Mouse (Mus musculus): ENCODE measurements around the gene Mvp. TPM values are rescaled to one million over a fixed set of nuclear protein-coding genes. Genes with fewer than 3 reads are reported as not detected.

Mvp gene
- polyA plus RNA-seq, 1 experiment from 2014 or later = 12.0 TPM

DNA sequence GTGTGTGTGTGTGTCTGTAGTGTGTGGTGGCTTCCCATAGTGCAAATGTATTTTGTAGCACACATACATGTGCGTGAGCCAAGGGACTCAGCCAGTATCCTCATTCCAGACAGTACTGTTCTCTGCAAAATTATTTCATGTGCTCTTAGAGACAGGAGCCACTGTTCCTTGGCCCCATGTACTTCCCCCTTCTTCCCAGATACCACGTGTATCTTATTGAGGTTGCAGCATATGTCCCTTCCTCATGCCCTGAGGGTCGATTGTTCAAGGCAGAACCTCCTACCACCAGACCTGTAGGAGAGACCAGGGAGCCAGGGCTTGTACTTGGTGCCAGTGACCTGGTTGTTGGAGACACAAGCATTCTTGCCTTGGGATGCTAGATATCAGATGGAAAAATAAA is 59.3 kb downstream of the Mvp start:
- 48% methylated on average over 3 of the region's 3 CpGs for WGBS
- Histone ChIP-seq H3K27me3 (ENCODE audit: control insufficient read depth, insufficient read depth, low read length) (peaks cover 33% of the 10 kb centered on the region), H3K27ac (replicated peaks in 1 of 2; ENCODE audit: control insufficient read depth in 1 of 2, insufficient read depth in 1 of 2, low read depth in 2 of 2, low read length in 2 of 2) (no peak overlapping the region), H3K9ac (ENCODE audit: low read length) (no peak overlapping the region), H3K4me3 (ENCODE audit: control insufficient read depth in 1 of 2, insufficient read depth in 1 of 2, low read depth in 1 of 2, low read length in 2 of 2) (no peak overlapping the region), H3K4me1 (ENCODE audit: control insufficient read depth in 2 of 2, insufficient read depth in 2 of 2, low read length in 2 of 2) (peaks cover 0 to 2% of the 10 kb centered on the region in 2 experiments; a peak in 2 of 4 replicates), H3K9me3 (ENCODE audit: control insufficient read depth, low read length) (no peaks in the 10 kb centered on the region), H3K4me2 (ENCODE audit: low read length) (no peak overlapping the region), H3K36me3 (ENCODE audit: control insufficient read depth, insufficient read depth, low read length) (no peaks in the 10 kb centered on the region)
- ATAC-seq (ENCODE audit: insufficient number of reproducible peaks, insufficient read depth, low FRiP score, low read depth) = no peak

DNA sequence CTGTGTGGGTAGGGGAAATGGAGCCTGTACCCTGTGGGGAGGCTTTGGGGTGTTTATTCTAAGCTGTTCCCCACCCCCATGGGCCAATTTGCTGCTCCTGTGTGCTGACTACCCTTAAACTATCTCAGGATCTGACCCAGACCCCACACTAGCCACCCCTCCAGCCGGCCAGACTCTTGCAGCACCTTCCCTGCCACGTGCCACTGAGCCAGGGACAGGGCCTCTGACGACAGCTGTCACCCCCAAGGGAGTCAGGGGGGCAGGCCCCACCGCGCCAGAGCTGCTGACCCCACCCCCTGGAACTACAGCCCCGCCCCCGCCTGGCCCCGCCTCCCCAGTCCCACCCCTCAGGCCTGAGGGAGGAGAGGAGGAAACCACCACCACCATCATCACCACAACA is 61.8 kb downstream of the Mvp start:
- H3K27ac ChIP-seq (replicated peaks in 1 of 2; ENCODE audit: control insufficient read depth in 1 of 2, insufficient read depth in 1 of 2, low read depth in 2 of 2, low read length in 2 of 2) = no peak overlapping the region
- peaks cover 4 to 9% of the 10 kb centered on the region in 2 experiments; a peak in 2 of 4 replicates for H3K4me1 ChIP-seq (ENCODE audit: control insufficient read depth in 2 of 2, insufficient read depth in 2 of 2, low read length in 2 of 2)
- no peak overlapping the region for H3K4me2 ChIP-seq (ENCODE audit: low read length)
- no peak overlapping the region for H3K9ac ChIP-seq (ENCODE audit: low read length)
- H3K9me3 ChIP-seq (ENCODE audit: control insufficient read depth, low read length) = no peaks in the 10 kb centered on the region
- peaks cover 35% of the 10 kb centered on the region for H3K27me3 ChIP-seq (ENCODE audit: control insufficient read depth, insufficient read depth, low read length)
- H3K36me3 ChIP-seq (ENCODE audit: control insufficient read depth, insufficient read depth, low read length) = no peaks in the 10 kb centered on the region
- no peak for ATAC-seq (ENCODE audit: insufficient number of reproducible peaks, insufficient read depth, low FRiP score, low read depth)
- WGBS = 1% methylated on average over 8 of the region's 8 CpGs
- no peak overlapping the region for H3K4me3 ChIP-seq (ENCODE audit: control insufficient read depth in 1 of 2, insufficient read depth in 1 of 2, low read depth in 1 of 2, low read length in 2 of 2)

DNA sequence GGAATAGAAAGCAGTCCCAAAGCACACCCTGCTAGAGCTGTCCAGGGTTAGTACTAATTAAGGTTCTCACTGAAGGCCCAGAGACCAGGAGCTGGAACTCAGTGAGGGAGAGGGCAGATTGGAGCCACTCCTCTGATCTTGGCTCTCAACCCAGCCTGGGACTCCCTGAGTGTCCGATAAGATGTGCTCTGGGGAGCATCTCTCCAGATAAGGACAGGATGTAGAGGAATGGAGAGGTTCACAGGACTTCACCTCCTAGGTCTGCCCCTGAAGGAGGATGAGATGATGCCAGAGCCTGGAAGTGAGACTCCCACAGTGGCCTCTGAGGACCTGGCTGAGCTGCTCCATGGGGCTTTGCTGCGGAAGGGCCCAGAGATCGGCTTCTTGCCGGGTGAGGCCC is 62.7 kb downstream of the Mvp start:
- Histone ChIP-seq H3K4me1 (ENCODE audit: control insufficient read depth in 2 of 2, insufficient read depth in 2 of 2, low read length in 2 of 2) (peaks cover 4 to 9% of the 10 kb centered on the region in 2 experiments; a peak in 2 of 4 replicates), H3K4me2 (ENCODE audit: low read length) (no peak overlapping the region), H3K36me3 (ENCODE audit: control insufficient read depth, insufficient read depth, low read length) (no peaks in the 10 kb centered on the region), H3K4me3 (ENCODE audit: control insufficient read depth in 1 of 2, insufficient read depth in 1 of 2, low read depth in 1 of 2, low read length in 2 of 2) (no peak overlapping the region), H3K27me3 (ENCODE audit: control insufficient read depth, insufficient read depth, low read length) (peaks cover 35% of the 10 kb centered on the region), H3K9ac (ENCODE audit: low read length) (no peak overlapping the region), H3K27ac (replicated peaks in 1 of 2; ENCODE audit: control insufficient read depth in 1 of 2, insufficient read depth in 1 of 2, low read depth in 2 of 2, low read length in 2 of 2) (no peak overlapping the region), H3K9me3 (ENCODE audit: control insufficient read depth, low read length) (no peaks in the 10 kb centered on the region)
- WGBS = 14% methylated on average over 4 of the region's 4 CpGs
- ATAC-seq (ENCODE audit: insufficient number of reproducible peaks, insufficient read depth, low FRiP score, low read depth) = no peak

DNA sequence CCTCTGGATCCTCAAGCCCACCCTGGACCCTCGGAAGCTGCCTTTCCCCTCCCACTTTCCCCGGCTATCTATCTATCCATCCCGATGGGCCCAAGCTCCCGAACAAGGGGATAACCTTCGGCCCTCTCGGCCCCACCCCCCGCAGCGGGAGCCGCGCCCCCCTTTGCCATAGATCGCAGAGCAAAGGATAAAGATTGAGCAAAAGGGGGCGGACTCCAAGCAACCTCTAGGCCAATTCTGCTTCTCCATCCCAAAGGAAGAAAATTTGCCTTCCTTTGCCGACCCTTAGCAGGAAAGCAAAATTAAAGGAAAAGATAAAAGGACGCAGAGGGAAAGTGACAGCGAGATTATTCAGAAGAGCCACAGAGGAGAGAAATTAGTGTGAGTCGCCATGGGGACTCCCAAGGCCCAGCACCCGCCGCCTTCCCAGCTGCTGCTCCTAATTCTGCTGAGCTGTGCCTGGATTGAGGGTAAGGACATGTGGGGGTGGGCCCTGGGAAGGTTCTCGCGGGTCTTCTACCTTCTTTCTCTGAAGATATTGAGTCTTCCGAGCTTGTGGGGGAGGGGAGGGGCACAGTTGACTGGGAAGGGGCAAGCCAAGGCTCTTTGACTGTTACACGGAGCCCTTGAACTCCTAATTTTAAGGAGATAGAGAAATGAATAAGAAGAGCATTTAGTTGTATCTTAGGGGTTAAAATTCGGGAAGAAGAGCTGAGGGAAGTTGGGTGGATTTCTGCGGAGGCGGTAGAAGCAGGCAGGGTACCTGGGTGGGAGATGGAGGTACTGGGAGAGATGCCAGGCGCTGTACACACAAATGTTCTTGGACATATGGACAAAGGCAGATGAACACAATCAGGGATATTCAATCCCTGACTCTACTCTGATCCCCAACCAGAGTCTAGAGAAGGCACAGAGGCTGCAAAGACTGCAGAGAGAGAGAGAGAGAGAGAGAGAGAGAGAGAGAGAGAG is 63.5 kb downstream of the Mvp start:
- H3K27me3 ChIP-seq (ENCODE audit: control insufficient read depth, insufficient read depth, low read length) = peaks cover 35% of the 10 kb centered on the region
- 6% methylated on average over 26 of the region's 26 CpGs for WGBS
- peak overlapping the region; percentile 95; the same call in 1 of the 2 replicates for H3K4me2 ChIP-seq (ENCODE audit: low read length)
- no peak overlapping the region for H3K4me3 ChIP-seq (ENCODE audit: control insufficient read depth in 1 of 2, insufficient read depth in 1 of 2, low read depth in 1 of 2, low read length in 2 of 2)
- no peak overlapping the region for H3K27ac ChIP-seq (replicated peaks in 1 of 2; ENCODE audit: control insufficient read depth in 1 of 2, insufficient read depth in 1 of 2, low read depth in 2 of 2, low read length in 2 of 2)
- peaks cover 4 to 9% of the 10 kb centered on the region in 2 experiments; a peak in 2 of 4 replicates for H3K4me1 ChIP-seq (ENCODE audit: control insufficient read depth in 2 of 2, insufficient read depth in 2 of 2, low read length in 2 of 2)
- ATAC-seq (ENCODE audit: insufficient number of reproducible peaks, insufficient read depth, low FRiP score, low read depth) = no peak
- no peaks in the 10 kb centered on the region for H3K36me3 ChIP-seq (ENCODE audit: control insufficient read depth, insufficient read depth, low read length)
- H3K9ac ChIP-seq (ENCODE audit: low read length) = no peak overlapping the region
- H3K9me3 ChIP-seq (ENCODE audit: control insufficient read depth, low read length) = no peaks in the 10 kb centered on the region

DNA sequence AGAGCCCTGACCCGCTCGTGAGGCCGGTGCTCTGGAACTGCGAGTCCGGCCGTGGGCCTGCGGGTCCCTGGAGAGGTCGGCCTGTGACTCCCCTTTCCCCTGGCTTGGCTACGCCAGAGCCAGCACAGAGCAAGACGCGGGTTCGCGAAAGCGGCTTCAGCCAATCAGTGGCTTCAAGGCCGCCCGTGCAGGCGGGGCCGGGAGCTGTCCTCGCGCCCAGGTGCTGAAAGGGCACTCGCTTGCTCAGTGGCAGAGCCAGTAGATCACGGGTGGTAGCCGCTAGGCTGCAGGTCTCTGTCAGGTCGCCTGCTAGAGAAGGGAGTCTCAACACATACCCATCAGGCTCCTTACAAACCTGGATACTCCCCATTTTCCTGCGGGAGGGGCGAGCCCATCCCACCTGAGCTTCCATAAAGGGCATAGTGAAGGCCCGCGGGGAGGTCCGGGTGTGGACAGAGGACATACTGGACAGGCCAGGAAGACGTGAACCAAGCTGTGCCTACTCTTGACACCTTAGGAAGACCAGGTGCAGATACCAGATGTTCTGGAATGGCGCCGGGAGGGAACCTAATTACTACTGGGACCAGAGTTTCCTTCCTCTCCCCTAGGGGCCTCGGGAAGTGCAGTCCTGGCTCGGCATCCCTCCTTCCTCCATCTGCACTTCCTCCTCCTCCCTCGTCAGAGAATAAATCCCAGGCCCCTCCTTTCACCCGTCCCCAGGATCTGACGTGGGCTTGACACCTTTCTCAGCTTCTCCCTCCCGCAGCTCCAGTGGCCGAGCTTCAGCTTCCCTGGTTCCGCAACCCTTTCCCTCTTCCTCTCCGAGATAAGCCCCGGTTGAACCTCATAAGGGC is 64.4 kb downstream of the Mvp start, which contains the start of gene Sez6l2:
TSS of gene Sez6l2 (plus strand) at position 771 of the 854 bp plus-strand sequence.
- WGBS = under 1% methylated on average over 42 of the region's 42 CpGs
- ATAC-seq (ENCODE audit: insufficient number of reproducible peaks, insufficient read depth, low FRiP score, low read depth) = peak; percentile 83
- H3K36me3 ChIP-seq (ENCODE audit: control insufficient read depth, insufficient read depth, low read length) = 0 out of 2 replicates have a peak, but pooled peaks cover 4% of the 10 kb centered on the region
- peaks cover 35% of the 10 kb centered on the region for H3K27me3 ChIP-seq (ENCODE audit: control insufficient read depth, insufficient read depth, low read length)
- no peak within 1 kb of the TSS for H3K27ac ChIP-seq (replicated peaks in 1 of 2; ENCODE audit: control insufficient read depth in 1 of 2, insufficient read depth in 1 of 2, low read depth in 2 of 2, low read length in 2 of 2)
- H3K4me3 ChIP-seq (ENCODE audit: control insufficient read depth in 1 of 2, insufficient read depth in 1 of 2, low read depth in 1 of 2, low read length in 2 of 2) = peak within 1 kb of the TSS; percentile 39 to 46
- H3K4me1 ChIP-seq (ENCODE audit: control insufficient read depth in 2 of 2, insufficient read depth in 2 of 2, low read length in 2 of 2) = peaks cover 4 to 9% of the 10 kb centered on the region in 2 experiments; a peak in 2 of 4 replicates
- peak within 1 kb of the TSS; percentile 95 for H3K4me2 ChIP-seq (ENCODE audit: low read length)
- peak within 1 kb of the TSS; percentile 39; the same call in 1 of the 2 replicates for H3K9ac ChIP-seq (ENCODE audit: low read length)
- no peaks in the 10 kb centered on the region for H3K9me3 ChIP-seq (ENCODE audit: control insufficient read depth, low read length)

DNA sequence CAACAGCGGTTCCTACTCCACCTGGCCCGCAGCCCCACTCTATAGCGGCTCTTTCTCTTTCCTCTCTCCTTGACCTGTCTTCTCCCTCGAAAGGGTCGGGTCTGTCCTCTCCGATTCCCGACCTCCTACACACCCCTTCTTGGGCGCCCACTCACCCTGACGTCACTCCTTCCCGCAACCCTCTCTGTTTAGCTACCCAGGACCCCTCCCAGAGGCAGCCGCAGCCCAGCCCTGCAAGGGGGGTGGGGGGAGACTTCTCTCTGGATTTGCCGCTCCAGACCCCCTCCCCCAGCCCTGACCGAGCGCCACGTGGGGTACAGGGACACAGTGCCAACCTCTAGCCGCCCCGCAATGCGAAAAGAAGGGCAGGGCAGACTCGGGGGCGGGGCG is 65.0 kb downstream of the Mvp start, which contains the start of gene Asphd1:
TSS of gene Asphd1 (minus strand) at position 180 of the 390 bp plus-strand sequence.
- Histone ChIP-seq H3K9me3 (ENCODE audit: control insufficient read depth, low read length) (no peaks in the 10 kb centered on the region), H3K27me3 (ENCODE audit: control insufficient read depth, insufficient read depth, low read length) (peaks cover 35% of the 10 kb centered on the region), H3K9ac (ENCODE audit: low read length) (peak within 1 kb of the TSS; percentile 39; the same call in 1 of the 2 replicates), H3K27ac (replicated peaks in 1 of 2; ENCODE audit: control insufficient read depth in 1 of 2, insufficient read depth in 1 of 2, low read depth in 2 of 2, low read length in 2 of 2) (no peak within 1 kb of the TSS), H3K4me1 (ENCODE audit: control insufficient read depth in 2 of 2, insufficient read depth in 2 of 2, low read length in 2 of 2) (peaks cover 4 to 9% of the 10 kb centered on the region in 2 experiments; a peak in 2 of 4 replicates), H3K4me2 (ENCODE audit: low read length) (peak within 1 kb of the TSS; percentile 95), H3K36me3 (ENCODE audit: control insufficient read depth, insufficient read depth, low read length) (peaks cover 11% of the 10 kb centered on the region; the same call in 1 of the 2 replicates), H3K4me3 (ENCODE audit: control insufficient read depth in 1 of 2, insufficient read depth in 1 of 2, low read depth in 1 of 2, low read length in 2 of 2) (peak within 1 kb of the TSS; percentile 39 to 46)
- WGBS = 1% methylated on average over 21 of the region's 21 CpGs
- ATAC-seq (ENCODE audit: insufficient number of reproducible peaks, insufficient read depth, low FRiP score, low read depth) = no peak; the same call in none of the 2 replicates

DNA sequence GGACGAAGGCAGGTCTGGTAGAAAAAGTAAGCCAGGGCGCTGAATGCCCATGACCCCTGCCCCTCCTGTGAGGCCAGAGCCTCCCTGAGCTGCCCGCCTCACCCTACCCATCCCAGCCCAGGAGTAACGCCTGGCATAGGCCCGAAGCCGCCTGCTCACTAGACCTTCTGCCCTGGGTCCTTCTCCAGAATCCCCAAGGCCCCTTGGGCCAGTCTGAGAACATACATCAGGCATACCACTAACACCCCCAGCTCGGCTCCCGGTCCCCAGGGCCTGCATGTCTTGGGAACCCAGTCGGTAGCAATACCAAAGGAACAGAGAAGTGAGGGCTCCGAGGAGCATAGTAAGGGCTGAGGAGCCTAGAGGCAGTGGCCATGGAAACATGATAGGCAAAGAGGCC is 65.8 kb downstream of the Mvp start:
- ATAC-seq (ENCODE audit: insufficient number of reproducible peaks, insufficient read depth, low FRiP score, low read depth) = no peak
- WGBS = 75% methylated on average over 10 of the region's 10 CpGs

More for the DNA sequence above, 65.8 kb downstream of the Mvp start:
- Histone ChIP-seq H3K4me1 (ENCODE audit: control insufficient read depth in 2 of 2, insufficient read depth in 2 of 2, low read length in 2 of 2) (peaks cover 4 to 9% of the 10 kb centered on the region in 2 experiments; a peak in 2 of 4 replicates), H3K27ac (replicated peaks in 1 of 2; ENCODE audit: control insufficient read depth in 1 of 2, insufficient read depth in 1 of 2, low read depth in 2 of 2, low read length in 2 of 2) (no peak overlapping the region), H3K27me3 (ENCODE audit: control insufficient read depth, insufficient read depth, low read length) (peaks cover 35% of the 10 kb centered on the region), H3K9me3 (ENCODE audit: control insufficient read depth, low read length) (no peaks in the 10 kb centered on the region), H3K36me3 (ENCODE audit: control insufficient read depth, insufficient read depth, low read length) (peaks cover 11% of the 10 kb centered on the region; the same call in 1 of the 2 replicates), H3K4me2 (ENCODE audit: low read length) (no peak overlapping the region), H3K4me3 (ENCODE audit: control insufficient read depth in 1 of 2, insufficient read depth in 1 of 2, low read depth in 1 of 2, low read length in 2 of 2) (no peak overlapping the region), H3K9ac (ENCODE audit: low read length) (no peak overlapping the region)
